Mouse (Mus musculus) megakaryocyte, embryonic 14.5 days (primary cell): ENCODE results near the gene Ranbp3l.

Experiments
- FLI1 ChIP-seq: IDR thresholded peaks from 2 replicates; pipeline ENCODE4 v1.6.1; 2012; ENCODE audit warnings: low read length, inconsistent platforms, mixed read lengths
- GATA1 ChIP-seq: IDR thresholded peaks from 3 replicates; pipeline ENCODE4 v1.6.1; 2012; ENCODE audit warnings: mixed read lengths, low read length, inconsistent platforms, borderline replicate concordance

DNA sequence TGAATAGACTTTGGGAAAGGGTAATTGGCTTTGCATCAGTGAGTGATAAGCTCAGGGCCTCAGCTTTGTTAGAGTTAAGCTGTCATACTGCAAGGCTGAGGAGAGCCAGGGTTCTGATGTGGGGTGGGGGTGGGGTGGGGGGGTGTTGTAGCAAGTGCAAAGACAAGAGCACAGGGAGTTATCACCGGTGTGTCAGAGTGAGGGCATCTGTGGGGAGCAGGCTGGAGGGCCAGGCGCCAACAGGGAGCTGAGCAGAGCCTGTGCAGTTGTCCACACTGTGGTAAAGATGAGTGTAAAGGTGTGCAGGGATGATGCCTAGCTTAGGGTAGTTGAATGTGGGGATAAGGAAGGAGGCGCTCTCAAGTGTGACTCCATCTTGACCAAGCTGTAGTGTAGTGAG lies 113.5 kb downstream of the Ranbp3l start:
- TF ChIP-seq GATA1 (no peak), FLI1 (no peak)
